Mouse (Mus musculus): Measurements from ENCODE around the gene Calu.

DNA sequence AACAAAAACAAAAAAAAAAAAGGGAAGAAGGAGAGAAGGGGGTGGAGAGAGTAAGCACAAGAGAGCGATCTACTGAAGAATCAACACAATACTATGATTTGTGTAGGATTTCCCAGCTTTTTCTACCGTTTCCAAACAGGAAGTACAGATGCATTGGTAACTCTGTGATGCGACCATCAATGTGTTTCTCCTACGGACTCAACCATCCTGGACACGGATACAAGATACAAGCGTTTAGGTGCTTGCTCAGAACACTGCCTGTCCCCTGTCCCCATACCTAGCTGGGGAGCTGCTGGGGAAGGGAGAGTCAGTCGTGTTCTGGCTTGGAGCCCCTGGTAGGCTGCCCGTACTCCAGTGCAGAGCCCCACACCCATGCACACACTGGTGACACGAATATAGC lies 41.6 kb downstream of the Calu start:
- TF ChIP-seq POLR2A (IDR thresholded peaks at IDR 0.05; ENCODE audit: insufficient read length, low read depth) (no peak), E2F4 (IDR thresholded peaks at IDR 0.05; ENCODE audit: insufficient read depth) (no peak)

All from myocyte (in vitro differentiated cells).